Mouse (Mus musculus): ENCODE measurements around the gene N4bp2l2. TPM values are rescaled to one million over a fixed set of nuclear protein-coding genes. Genes with fewer than 3 reads are reported as not detected.
A peak's percentile ranks its signal among the peaks of the same experiment; 100 is the strongest.
"Not testable (repeated sequence)": the region's sequence is repeated elsewhere in the genome, so short reads cannot be mapped to it uniquely, and the experiment has no call there.

Gene N4bp2l2
- 187 and 223 TPM in 2 replicates for total RNA-seq (2017)

DNA sequence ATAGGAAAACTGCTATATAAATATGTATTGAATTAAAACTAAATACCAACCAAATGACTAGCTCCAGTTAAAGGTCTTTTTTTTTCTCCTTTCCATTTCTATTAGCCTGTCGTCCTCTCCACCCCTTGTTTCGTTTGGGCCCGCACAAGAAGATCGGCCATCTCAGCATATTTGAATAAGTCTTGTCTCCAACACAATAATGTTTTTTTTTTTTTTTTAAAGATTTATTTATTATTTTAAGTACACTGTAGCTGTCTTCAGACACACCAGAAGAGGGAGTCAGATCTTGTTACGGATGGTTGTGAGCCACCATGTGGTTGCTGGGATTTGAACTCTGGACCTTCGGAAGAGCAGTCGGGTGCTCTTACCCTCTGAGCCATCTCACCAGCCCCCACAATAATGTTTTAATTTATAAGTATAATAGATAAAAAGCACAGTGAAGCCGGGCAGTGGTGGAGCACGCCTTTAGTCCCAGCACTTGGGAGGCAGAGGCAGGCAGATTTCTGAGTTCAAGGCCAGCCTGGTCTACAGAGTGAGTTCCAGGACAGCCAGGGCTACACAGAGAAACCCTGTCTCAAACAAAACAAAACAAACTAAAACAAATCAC, at the start of gene N4bp2l2:
Gene N4bp2l2, minus strand, starts transcription at position 51 of the 607 bp plus-strand sequence.
- ATAC-seq (replicated peaks; ENCODE audit: low read depth, poor library complexity, severe bottlenecking), result not testable (repeated sequence)

GRCm38 (mm10) chr5:150713431-150713830, 47.4 kb upstream of the N4bp2l2 start:
- no peak for ATAC-seq (replicated peaks; ENCODE audit: low read depth, poor library complexity, severe bottlenecking)

- ATAC-seq (replicated peaks; ENCODE audit: low read depth, poor library complexity, severe bottlenecking), result no peak
These were observed 45.5 kb upstream of the N4bp2l2 start for GRCm38 (mm10) chr5:150711503-150711902.

- not testable (repeated sequence) for ATAC-seq (replicated peaks; ENCODE audit: low read depth, poor library complexity, severe bottlenecking)
These were observed 41.2 kb upstream of the N4bp2l2 start for GRCm38 (mm10) chr5:150707181-150707580.

DNA sequence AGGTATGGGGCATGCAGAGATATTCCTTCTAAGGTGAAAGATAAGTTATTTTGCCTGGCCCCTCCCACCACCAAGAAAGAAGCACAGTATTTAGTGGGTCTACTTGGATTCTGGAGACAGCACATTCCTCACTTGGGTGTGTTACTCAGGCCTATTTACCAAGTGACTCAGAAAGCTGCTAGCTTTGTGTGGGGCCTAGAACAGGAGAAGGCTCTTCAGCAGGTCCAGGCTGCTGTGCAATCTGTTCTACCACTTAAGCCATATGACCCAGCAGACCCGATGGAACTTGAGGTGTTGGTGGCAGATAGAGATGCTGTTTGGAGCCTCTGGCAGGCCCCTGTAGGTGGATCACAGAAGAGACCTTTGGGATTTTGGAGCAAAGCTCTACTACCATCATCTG, 40.7 kb upstream of the N4bp2l2 start:
- ATAC-seq (replicated peaks; ENCODE audit: low read depth, poor library complexity, severe bottlenecking), result not testable (repeated sequence)

DNA sequence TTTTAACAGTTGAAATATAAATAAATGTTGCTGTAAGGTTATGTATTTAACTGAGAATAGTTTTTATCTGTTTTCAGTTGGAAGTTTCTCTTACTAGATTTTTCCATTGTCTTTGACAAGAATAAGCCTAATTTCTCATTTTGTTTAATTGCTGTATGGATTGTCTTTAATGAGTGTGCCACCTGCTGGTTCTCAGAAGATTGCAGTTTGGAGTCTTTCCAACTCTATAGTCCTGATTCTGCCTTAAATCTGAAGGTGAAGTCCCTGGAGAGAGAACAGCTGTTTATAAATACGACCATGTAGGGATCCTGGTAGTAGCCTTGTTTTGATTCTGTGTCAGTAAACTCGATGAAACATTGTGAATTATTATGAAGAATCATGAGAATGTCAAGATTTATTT, 36.7 kb upstream of the N4bp2l2 start:
- ATAC-seq (replicated peaks; ENCODE audit: low read depth, poor library complexity, severe bottlenecking), result peak; percentile 88

- ATAC-seq (replicated peaks; ENCODE audit: low read depth, poor library complexity, severe bottlenecking), result no peak
These were observed 27.3 kb upstream of the N4bp2l2 start for GRCm38 (mm10) chr5:150693277-150693676.

DNA sequence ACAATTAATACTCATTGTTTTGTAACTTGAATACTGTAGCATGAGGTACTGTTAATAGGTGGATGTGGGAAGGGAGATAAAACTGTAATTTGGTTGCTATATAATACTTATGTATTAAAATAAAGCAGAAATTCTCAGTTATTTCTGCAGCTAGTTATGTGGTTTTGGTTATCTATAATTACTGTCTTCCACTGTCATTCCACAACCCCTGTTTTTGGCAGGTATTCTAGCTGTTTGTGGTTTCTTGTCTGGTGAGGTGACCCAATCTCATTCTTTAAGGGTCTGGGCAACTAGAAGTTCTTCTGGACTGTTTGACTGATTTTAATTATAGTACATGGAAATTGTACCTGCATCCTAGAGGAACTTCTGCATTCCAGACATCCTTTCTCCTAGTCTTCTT, 24.7 kb upstream of the N4bp2l2 start:
- ATAC-seq (replicated peaks; ENCODE audit: low read depth, poor library complexity, severe bottlenecking), result 0 out of 2 replicates have a peak, but pooled peaks have one; percentile 25

- not testable (repeated sequence) for ATAC-seq (replicated peaks; ENCODE audit: low read depth, poor library complexity, severe bottlenecking)
These were observed 16.9 kb upstream of the N4bp2l2 start for GRCm38 (mm10) chr5:150682862-150683261.

- ATAC-seq (replicated peaks; ENCODE audit: low read depth, poor library complexity, severe bottlenecking), result no peak
These were observed 8.9 kb upstream of the N4bp2l2 start for GRCm38 (mm10) chr5:150674866-150675265.

GRCm38 (mm10) chr5:150673880-150674621, 8.1 kb upstream of the N4bp2l2 start:
- peak; percentile 31 for ATAC-seq (replicated peaks; ENCODE audit: low read depth, poor library complexity, severe bottlenecking)

DNA sequence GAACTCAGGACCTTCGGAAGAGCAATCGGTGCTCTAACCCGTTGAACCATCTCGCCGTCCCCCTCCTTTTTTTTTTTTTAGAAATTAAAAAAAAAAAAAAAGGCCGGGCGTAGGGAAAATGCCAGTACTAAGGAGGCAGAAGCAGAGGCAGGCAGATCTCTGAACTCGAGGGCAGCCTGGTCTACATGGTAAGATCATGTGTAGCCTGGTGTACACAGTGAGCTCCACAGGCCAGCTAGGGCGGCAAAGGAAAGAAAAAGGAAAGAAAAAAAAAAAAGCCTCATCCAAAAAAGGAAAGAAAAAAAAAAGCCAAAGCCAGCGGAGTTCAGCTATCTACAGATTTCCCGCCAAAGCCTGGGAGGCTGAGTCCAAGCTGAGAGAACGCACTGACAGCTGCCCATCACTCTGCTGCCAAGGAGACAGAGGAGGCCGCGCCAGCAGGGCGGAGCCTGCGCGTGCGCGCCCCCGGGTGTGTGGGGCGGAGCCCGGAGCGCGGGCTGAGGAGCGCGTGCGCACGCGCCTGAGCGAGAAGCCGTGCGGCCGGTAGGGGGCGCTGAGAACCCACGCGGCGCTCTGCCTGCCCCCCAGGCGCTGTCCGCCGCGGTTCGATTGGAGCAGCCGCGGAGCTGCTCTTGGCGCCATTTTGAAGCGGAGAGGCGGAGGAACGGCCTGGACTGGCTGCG, 7.3 kb upstream of the N4bp2l2 start, which contains the start of gene Pds5b:
Gene Pds5b, plus strand, starts transcription at position 587 of the 683 bp plus-strand sequence.
- peak; percentile 89 for ATAC-seq (replicated peaks; ENCODE audit: low read depth, poor library complexity, severe bottlenecking)

GRCm38 (mm10) chr5:150672343-150672742, 6.4 kb upstream of the N4bp2l2 start:
- ATAC-seq (replicated peaks; ENCODE audit: low read depth, poor library complexity, severe bottlenecking), result no peak

- no peak for ATAC-seq (replicated peaks; ENCODE audit: low read depth, poor library complexity, severe bottlenecking)
These were observed 2.7 kb upstream of the N4bp2l2 start for GRCm38 (mm10) chr5:150668731-150669130.

GRCm38 (mm10) chr5:150665132-150665954, 640 bp downstream of the N4bp2l2 start:
- peak; percentile 98 for ATAC-seq (replicated peaks; ENCODE audit: low read depth, poor library complexity, severe bottlenecking)

GRCm38 (mm10) chr5:150664794-150665131, 1.2 kb downstream of the N4bp2l2 start:
- peak; percentile 10; the same call in 1 of the 2 replicates for ATAC-seq (replicated peaks; ENCODE audit: low read depth, poor library complexity, severe bottlenecking)

DNA sequence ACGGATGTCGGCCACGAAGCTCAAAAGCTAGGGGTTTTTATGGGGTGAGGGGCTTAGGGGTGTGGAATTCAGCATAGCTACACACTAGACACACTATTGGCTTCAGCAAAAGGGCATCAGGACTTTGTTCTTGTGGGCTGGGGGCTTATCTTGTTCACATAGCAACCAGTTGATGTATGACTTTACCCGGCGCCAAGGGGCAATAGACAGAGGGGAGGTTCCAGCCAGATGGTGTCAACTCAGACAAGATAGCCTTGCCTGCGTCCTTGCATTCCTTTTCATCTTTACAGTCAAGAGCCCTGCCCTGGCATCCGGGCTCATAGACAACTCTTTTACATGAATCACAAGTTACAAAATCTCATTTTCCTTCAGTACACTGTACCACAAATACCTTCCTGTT, 2.1 kb downstream of the N4bp2l2 start:
- not testable (repeated sequence) for ATAC-seq (replicated peaks; ENCODE audit: low read depth, poor library complexity, severe bottlenecking)

DNA sequence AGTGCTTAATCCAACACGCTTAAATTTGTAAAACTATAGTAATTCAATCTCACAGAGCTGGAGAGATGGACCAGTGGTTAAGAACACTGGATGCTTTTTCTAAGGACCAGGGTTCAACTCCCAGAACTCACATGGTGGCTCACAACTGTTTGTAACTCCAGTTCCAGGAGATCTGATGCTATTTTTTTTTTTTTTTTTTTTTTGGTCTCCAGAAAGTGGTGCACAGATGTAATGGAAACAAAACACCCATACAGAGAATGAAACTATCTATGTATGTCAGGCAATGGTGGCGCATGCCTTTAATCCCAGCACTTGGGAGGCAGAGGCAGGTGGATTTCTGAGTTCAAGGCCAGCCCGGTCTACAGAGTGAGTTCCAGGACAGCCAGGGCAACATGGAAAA, 5.7 kb downstream of the N4bp2l2 start:
- not testable (repeated sequence) for ATAC-seq (replicated peaks; ENCODE audit: low read depth, poor library complexity, severe bottlenecking)

DNA sequence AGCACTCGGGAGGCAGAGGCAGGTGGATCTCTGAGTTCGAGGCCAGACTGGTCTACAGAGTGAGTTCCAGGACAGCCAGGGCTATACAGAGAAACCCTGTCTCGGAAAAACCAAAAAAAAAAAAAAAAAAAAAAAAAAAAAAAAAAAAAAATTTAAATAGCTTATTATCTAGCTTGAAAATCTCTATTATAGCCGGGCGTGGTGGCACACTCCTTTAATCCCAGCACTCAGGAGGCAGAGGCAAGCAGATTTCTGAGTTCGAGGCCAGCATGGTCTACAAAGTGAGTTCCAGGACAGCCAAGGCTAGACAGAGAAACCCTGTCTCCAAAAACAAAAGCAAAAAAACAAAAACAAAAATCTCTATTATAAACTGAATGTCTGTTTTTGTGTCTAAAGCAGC, 6.6 kb downstream of the N4bp2l2 start:
- ATAC-seq (replicated peaks; ENCODE audit: low read depth, poor library complexity, severe bottlenecking), result not testable (repeated sequence)

- no peak for ATAC-seq (replicated peaks; ENCODE audit: low read depth, poor library complexity, severe bottlenecking)
These were observed 11.4 kb downstream of the N4bp2l2 start for GRCm38 (mm10) chr5:150654548-150654947.

Measured in common myeloid progenitor, adult 5-6 weeks (primary cell).